Mouse (Mus musculus): Measurements from ENCODE around the gene Naa11.

Gene Naa11

DNA sequence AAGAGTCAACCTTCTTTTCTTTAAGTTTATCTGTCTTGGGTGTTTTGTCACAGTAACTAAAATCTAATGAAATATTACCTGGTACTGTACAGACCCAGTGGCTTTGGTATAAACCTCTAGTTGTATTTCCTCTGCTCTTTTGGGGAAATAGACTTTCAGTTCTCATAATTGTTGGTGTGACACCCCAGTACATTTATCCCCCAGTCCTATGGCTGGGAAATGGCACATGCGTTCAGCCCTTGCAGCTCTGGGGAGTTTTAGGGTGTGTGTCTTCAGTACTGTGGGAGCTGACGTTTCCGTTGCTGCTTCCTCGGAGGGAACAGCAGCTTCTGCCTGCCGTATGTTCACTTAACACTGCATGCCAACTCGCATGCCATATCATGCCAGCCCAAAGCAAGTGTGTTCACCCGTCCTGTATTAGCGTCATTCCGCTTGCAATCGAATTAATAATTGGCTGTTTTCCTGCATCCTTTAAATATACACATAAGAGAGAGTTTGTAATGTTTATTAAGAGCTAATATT is 46.4 kb downstream of the Naa11 start:
- DNase-seq (ENCODE audit: extremely low spot score, low read depth, low spot score), result no peak

DNA sequence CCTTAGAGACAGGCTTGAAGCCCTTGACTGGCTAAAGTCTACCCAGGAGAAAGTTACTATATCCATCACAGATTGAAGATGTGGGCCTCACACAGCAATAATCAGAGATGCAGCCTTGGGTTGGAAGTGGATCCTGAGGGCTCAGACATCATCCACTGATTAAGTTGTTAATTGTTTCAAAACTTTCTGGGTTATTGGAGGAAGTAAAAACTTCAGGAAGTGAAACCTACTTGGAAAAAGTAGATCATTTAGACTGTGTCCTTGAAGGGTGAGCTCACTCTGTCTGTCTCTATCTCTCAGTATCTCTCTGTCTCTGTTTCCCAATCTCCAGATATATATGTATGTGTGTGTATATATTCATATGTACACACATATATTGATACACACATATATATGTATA is 47.0 kb downstream of the Naa11 start:
- no peak for DNase-seq (ENCODE audit: extremely low spot score, low read depth, low spot score)

GRCm38 (mm10) chr5:97344144-97344543 is 48.0 kb downstream of the Naa11 start:
- no peak for DNase-seq (ENCODE audit: extremely low spot score, low read depth, low spot score)

GRCm38 (mm10) chr5:97334794-97335193 is 57.4 kb downstream of the Naa11 start:
- DNase-seq (ENCODE audit: extremely low spot score, low read depth, low spot score), result no peak

All from hindlimb bud, embryonic 11.5 days (tissue).